Mouse (Mus musculus) kidney, embryonic 15.5 days (tissue): Measurements from ENCODE around the gene Scarb1. TPM values are rescaled to one million over a fixed set of nuclear protein-coding genes. Genes with fewer than 3 reads are reported as not detected.

Experiments used
- ATAC-seq: fragments of 200-750 bp; cut with Nextera tagmentation; replicated peaks from 2 replicates; pipeline ENCODE4 v1.8.0; 2017; ENCODE audit warnings: moderate TSS enrichment; ENCODE audit not compliant: low FRiP score
- H3K27ac ChIP-seq: fragments of 300-500 bp; sonication (generic); 2 replicates; pipeline ENCODE4 v1.5.1; 2015; ENCODE audit warnings: mild to moderate bottlenecking, inconsistent platforms
- H3K27me3 ChIP-seq: fragments of 300-500 bp; sonication (generic); 2 replicates; pipeline ENCODE4 v1.6.1; 2015; ENCODE audit warnings: inconsistent platforms
- H3K36me3 ChIP-seq: fragments of 300-500 bp; sonication (generic); 2 replicates; pipeline ENCODE4 v1.6.1; 2015; ENCODE audit warnings: inconsistent platforms
- H3K4me1 ChIP-seq: fragments of 300-500 bp; sonication (generic); 2 replicates; pipeline ENCODE4 v1.6.1; 2015; ENCODE audit warnings: inconsistent platforms
- H3K4me2 ChIP-seq: fragments of 300-500 bp; sonication (generic); 2 replicates; pipeline ENCODE4 v1.6.1; 2015; ENCODE audit warnings: moderate library complexity, mild to moderate bottlenecking, inconsistent platforms
- H3K4me3 ChIP-seq: fragments of 300-500 bp; sonication (generic); replicated peaks from 2 replicates; pipeline ENCODE4 v1.5.1; 2015; ENCODE audit warnings: mild to moderate bottlenecking, inconsistent platforms
- H3K9ac ChIP-seq: fragments of 300-500 bp; sonication (generic); 2 replicates; pipeline ENCODE4 v1.6.1; 2015; ENCODE audit warnings: mild to moderate bottlenecking, inconsistent platforms
- H3K9me3 ChIP-seq: fragments of 300-500 bp; sonication (generic); replicated peaks from 2 replicates; pipeline ENCODE4 v1.6.1; 2016; ENCODE audit warnings: inconsistent platforms
- WGBS: fragments of 180-500 bp; shearing (Covaris S2); methylation state at CpG from one replicate; pipeline ENCODE4 v1.1.7; 2015; ENCODE audit warnings: mixed read lengths; 5-methylcytosine and 5-hydroxymethylcytosine counted together
- polyA plus RNA-seq: library from polyadenylated mRNA; unstranded; fragments of >200 nt; fragmentation: Nextera tagmentation; extraction: Ambion mirVana; gene quantifications from 2 replicates; pipeline ENCODE4 v1.2.1, GENCODE M21; 2015

Gene Scarb1
- polyA plus RNA-seq, 1 experiment from 2014 or later: 97.9 TPM

- WGBS: 58% methylated on average over 2 of the region's 2 CpGs
These were observed 29.9 kb downstream of the Scarb1 start for GRCm38 (mm10) chr5:125310986-125311385.

DNA sequence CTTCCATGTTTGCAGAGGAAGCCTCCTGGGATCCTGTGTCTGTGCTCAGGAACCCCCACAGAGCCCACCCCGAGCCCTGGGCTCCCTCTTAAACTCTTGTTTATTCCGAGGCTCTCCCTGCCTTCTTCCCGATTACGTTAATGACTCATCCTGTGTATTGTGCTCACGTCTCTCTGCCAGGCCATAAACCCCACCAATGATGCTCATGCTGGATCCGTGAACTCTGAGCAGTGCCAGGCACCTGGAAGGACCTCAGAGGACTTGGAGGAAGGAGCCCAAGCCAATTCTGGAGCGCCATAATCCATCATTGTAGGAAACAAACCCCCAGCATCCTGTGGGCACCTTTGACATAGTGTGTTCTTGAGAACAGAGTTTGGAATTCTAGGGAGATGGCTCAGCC lies 31.7 kb downstream of the Scarb1 start:
- H3K4me3 ChIP-seq: no peak overlapping the region
- H3K27me3 ChIP-seq: no peaks in the 10 kb centered on the region
- no peak overlapping the region for H3K4me2 ChIP-seq
- no peaks in the 10 kb centered on the region for H3K9me3 ChIP-seq
- no peak overlapping the region for H3K9ac ChIP-seq
- WGBS: 71% methylated on average over 7 of the region's 7 CpGs
- H3K36me3 ChIP-seq: no peaks in the 10 kb centered on the region
- no peak overlapping the region for H3K27ac ChIP-seq
- H3K4me1 ChIP-seq: peaks cover 58% of the 10 kb centered on the region
- ATAC-seq: no peak

More at GRCm38 (mm10) chr5:125310986-125311385, 29.9 kb downstream of the Scarb1 start:
- Histone ChIP-seq H3K4me3 (no peak overlapping the region), H3K36me3 (no peaks in the 10 kb centered on the region), H3K27me3 (no peaks in the 10 kb centered on the region), H3K9me3 (no peaks in the 10 kb centered on the region), H3K9ac (no peak overlapping the region), H3K27ac (no peak overlapping the region), H3K4me2 (no peak overlapping the region), H3K4me1 (peaks cover 48% of the 10 kb centered on the region)
- ATAC-seq: no peak

- no peak overlapping the region for H3K4me3 ChIP-seq
- no peak overlapping the region for H3K9ac ChIP-seq
- H3K27ac ChIP-seq: no peak overlapping the region
- ATAC-seq: no peak
- no peaks in the 10 kb centered on the region for H3K27me3 ChIP-seq
- H3K4me2 ChIP-seq: no peak overlapping the region
- H3K9me3 ChIP-seq: no peaks in the 10 kb centered on the region
- peaks cover 10% of the 10 kb centered on the region; the same call in 1 of the 2 replicates for H3K36me3 ChIP-seq
- peaks cover 40% of the 10 kb centered on the region for H3K4me1 ChIP-seq
- 85% methylated on average over 13 of the region's 13 CpGs for WGBS
These were observed 34.1 kb downstream of the Scarb1 start for GRCm38 (mm10) chr5:125306824-125307223.

GRCm38 (mm10) chr5:125306372-125306771 lies 34.5 kb downstream of the Scarb1 start:
- no peak for ATAC-seq
- Histone ChIP-seq H3K9me3 (no peaks in the 10 kb centered on the region), H3K4me3 (no peak overlapping the region), H3K4me2 (no peak overlapping the region), H3K27me3 (no peaks in the 10 kb centered on the region), H3K36me3 (peaks cover 10% of the 10 kb centered on the region; the same call in 1 of the 2 replicates), H3K27ac (no peak overlapping the region), H3K9ac (no peak overlapping the region), H3K4me1 (peaks cover 37% of the 10 kb centered on the region)
- WGBS: 93% methylated on average over 7 of the region's 7 CpGs

DNA sequence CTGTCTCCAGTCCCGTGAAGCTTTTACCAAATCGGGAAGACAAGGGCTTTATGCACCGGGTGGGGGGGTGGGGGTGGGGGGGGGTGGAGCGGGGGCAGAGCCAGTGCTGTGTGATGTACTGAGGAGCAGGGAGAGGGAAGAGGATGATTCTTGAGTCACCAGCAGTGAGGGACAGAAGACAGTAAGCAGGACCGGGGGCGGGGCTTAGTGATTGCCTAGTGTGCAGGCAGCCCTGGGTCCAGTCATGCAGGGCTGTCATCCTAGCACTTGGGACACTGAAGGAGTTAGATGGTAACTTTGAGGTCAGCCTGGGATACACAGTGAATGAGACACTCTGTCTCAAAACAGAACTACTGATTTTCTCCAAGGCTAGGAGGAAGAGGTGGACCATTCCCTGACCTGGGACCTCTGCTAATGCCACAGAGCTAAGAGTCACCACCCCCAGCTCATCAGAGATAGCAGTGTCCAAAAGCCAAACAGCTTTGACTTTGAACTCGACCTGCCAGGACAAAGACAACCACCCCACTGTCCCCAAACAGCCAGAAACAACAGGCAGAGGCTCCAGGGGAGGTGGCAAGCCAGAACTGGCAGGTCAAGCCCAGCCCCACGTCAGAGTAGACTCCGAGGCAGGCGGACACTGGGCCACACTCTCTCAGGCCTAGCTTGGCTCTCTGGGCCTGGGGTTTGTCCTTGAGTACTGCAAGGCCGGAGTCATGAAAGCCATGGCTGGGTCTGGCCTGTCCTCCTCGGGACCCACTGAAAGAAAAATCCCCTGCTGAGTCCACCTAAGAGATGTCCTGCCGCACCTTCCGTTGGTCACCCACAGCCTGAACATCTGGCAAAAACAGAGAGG lies 35.4 kb downstream of the Scarb1 start:
- WGBS: 62% methylated on average over 14 of the region's 14 CpGs
- no peak overlapping the region for H3K9ac ChIP-seq
- H3K4me1 ChIP-seq: peaks cover 28% of the 10 kb centered on the region
- no peak overlapping the region for H3K4me3 ChIP-seq
- peak; percentile 46 for ATAC-seq
- 0 out of 2 replicates have a peak overlapping the region, but pooled peaks have one; percentile 6 for H3K27ac ChIP-seq
- H3K36me3 ChIP-seq: peaks cover 13% of the 10 kb centered on the region
- no peaks in the 10 kb centered on the region for H3K9me3 ChIP-seq
- H3K27me3 ChIP-seq: no peaks in the 10 kb centered on the region
- peak overlapping the region; percentile 50; the same call in 1 of the 2 replicates for H3K4me2 ChIP-seq

GRCm38 (mm10) chr5:125304245-125304856 lies 36.5 kb downstream of the Scarb1 start:
- Histone ChIP-seq H3K4me3 (peak overlapping the region; percentile 12), H3K27me3 (no peaks in the 10 kb centered on the region), H3K27ac (no peak overlapping the region), H3K4me1 (peaks cover 21% of the 10 kb centered on the region), H3K9ac (no peak overlapping the region), H3K36me3 (peaks cover 24% of the 10 kb centered on the region), H3K9me3 (no peaks in the 10 kb centered on the region), H3K4me2 (peak overlapping the region; percentile 50)
- ATAC-seq: peak; percentile 81
- 15% methylated on average over 18 of the region's 18 CpGs for WGBS

DNA sequence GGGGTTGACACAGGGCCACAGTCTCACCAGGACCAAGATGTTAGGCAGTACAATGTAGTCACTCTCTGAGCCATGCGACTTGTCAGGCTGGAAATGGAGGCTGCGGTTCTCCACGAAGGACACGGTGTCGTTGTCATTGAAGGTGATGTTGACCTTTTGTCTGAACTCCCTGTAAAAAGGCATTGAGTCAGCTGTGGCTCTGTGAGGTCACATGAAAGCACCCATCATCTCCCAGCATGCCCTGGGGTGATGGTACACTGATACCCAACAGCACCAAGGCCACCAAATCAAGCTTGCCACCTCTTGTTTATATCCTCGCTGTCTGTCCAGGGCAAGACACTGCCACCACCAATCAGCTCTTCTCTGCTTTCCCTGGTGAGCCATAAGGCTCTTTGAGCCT lies 37.8 kb downstream of the Scarb1 start:
- Histone ChIP-seq H3K4me2 (no peak overlapping the region), H3K36me3 (peaks cover 36% of the 10 kb centered on the region), H3K27me3 (no peaks in the 10 kb centered on the region), H3K27ac (no peak overlapping the region), H3K9me3 (no peaks in the 10 kb centered on the region), H3K4me3 (no peak overlapping the region), H3K9ac (no peak overlapping the region), H3K4me1 (peaks cover 21% of the 10 kb centered on the region)
- ATAC-seq: no peak
- 91% methylated on average over 6 of the region's 6 CpGs for WGBS

GRCm38 (mm10) chr5:125298234-125298633 lies 42.7 kb downstream of the Scarb1 start:
- 91% methylated on average over 9 of the region's 9 CpGs for WGBS
- no peak overlapping the region for H3K4me3 ChIP-seq
- H3K9me3 ChIP-seq: peaks cover 4% of the 10 kb centered on the region; the same call in 1 of the 2 replicates
- H3K27me3 ChIP-seq: no peaks in the 10 kb centered on the region
- H3K27ac ChIP-seq: no peak overlapping the region
- ATAC-seq: no peak
- H3K36me3 ChIP-seq: peaks cover 75% of the 10 kb centered on the region
- H3K4me1 ChIP-seq: no peaks in the 10 kb centered on the region
- no peak overlapping the region for H3K9ac ChIP-seq
- H3K4me2 ChIP-seq: no peak overlapping the region

GRCm38 (mm10) chr5:125297171-125297570 lies 43.7 kb downstream of the Scarb1 start:
- Histone ChIP-seq H3K27ac (no peak overlapping the region), H3K4me1 (no peaks in the 10 kb centered on the region), H3K9me3 (peaks cover 4% of the 10 kb centered on the region; the same call in 1 of the 2 replicates), H3K9ac (no peak overlapping the region), H3K27me3 (no peaks in the 10 kb centered on the region), H3K36me3 (peaks cover 79% of the 10 kb centered on the region), H3K4me3 (no peak overlapping the region), H3K4me2 (no peak overlapping the region)
- no peak for ATAC-seq
- 90% methylated on average over 7 of the region's 7 CpGs for WGBS

- no peak overlapping the region for H3K9ac ChIP-seq
- WGBS: 42% methylated on average over 7 of the region's 7 CpGs
- no peak overlapping the region for H3K4me2 ChIP-seq
- no peak for ATAC-seq
- no peaks in the 10 kb centered on the region for H3K4me1 ChIP-seq
- peaks cover 4% of the 10 kb centered on the region; the same call in 1 of the 2 replicates for H3K9me3 ChIP-seq
- H3K4me3 ChIP-seq: no peak overlapping the region
- peaks cover 58% of the 10 kb centered on the region for H3K36me3 ChIP-seq
- H3K27ac ChIP-seq: no peak overlapping the region
- H3K27me3 ChIP-seq: no peaks in the 10 kb centered on the region
These were observed 47.9 kb downstream of the Scarb1 start for GRCm38 (mm10) chr5:125292951-125293350.

GRCm38 (mm10) chr5:125291895-125292294 lies 49.0 kb downstream of the Scarb1 start:
- Histone ChIP-seq H3K36me3 (peaks cover 52% of the 10 kb centered on the region), H3K4me1 (no peaks in the 10 kb centered on the region), H3K27me3 (no peaks in the 10 kb centered on the region), H3K27ac (no peak overlapping the region), H3K9me3 (peaks cover 4% of the 10 kb centered on the region; the same call in 1 of the 2 replicates), H3K4me2 (no peak overlapping the region), H3K4me3 (no peak overlapping the region), H3K9ac (no peak overlapping the region)
- WGBS: 85% methylated on average over 8 of the region's 8 CpGs
- ATAC-seq: no peak

GRCm38 (mm10) chr5:125291387-125291786 lies 49.5 kb downstream of the Scarb1 start:
- no peaks in the 10 kb centered on the region for H3K27me3 ChIP-seq
- H3K27ac ChIP-seq: no peak overlapping the region
- peaks cover under 1% of the 10 kb centered on the region; the same call in 1 of the 2 replicates for H3K9me3 ChIP-seq
- WGBS: 52% methylated on average over 10 of the region's 10 CpGs
- no peak overlapping the region for H3K4me3 ChIP-seq
- H3K9ac ChIP-seq: no peak overlapping the region
- H3K4me2 ChIP-seq: no peak overlapping the region
- no peaks in the 10 kb centered on the region for H3K4me1 ChIP-seq
- ATAC-seq: no peak
- H3K36me3 ChIP-seq: peaks cover 52% of the 10 kb centered on the region
